Mouse (Mus musculus): ENCODE measurements around the gene Cyp39a1. TPM values are rescaled to one million over a fixed set of nuclear protein-coding genes. Genes with fewer than 3 reads are reported as not detected.

Gene Cyp39a1
- polyA plus RNA-seq (2015; fragmentation: Nextera tagmentation; extraction: Ambion mirVana): 14.5 and 14.7 TPM in 2 replicates

DNA sequence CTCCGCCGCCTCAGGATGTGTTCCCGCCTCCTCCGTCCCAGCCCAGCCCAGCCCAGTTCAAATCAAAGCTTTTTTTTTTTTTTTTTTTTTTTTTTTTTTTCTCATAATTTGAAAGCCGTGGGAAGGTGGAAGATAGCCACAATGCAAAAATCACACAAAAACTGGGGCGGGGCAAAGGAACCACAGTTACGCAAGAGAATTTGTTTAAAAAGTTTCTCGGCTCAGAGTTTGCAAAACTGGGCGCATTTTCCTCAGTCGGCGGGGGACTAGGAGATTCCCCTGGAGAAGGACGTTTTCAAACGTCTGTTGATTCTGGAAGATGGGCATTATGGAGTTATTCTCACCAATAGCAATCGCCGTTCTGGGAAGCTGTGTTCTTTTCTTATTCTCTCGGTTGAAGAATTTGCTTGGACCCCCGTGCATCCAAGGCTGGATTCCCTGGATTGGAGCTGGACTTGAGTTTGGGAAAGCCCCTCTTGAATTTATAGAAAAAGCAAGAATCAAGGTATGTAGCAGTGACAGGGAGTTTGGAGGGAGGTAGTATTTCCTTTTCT, at the start of gene Cyp39a1:
Gene Cyp39a1, plus strand, starts transcription at position 136 of the 554 bp plus-strand sequence.
- peaks cover 24% of the 10 kb centered on the region for H3K4me1 ChIP-seq (replicated peaks)
- H3K9me3 ChIP-seq: no peaks in the 10 kb centered on the region
- peak within 1 kb of the TSS; percentile 96 for H3K9ac ChIP-seq
- H3K27me3 ChIP-seq: no peaks in the 10 kb centered on the region
- H3K4me3 ChIP-seq: peak within 1 kb of the TSS; percentile 62
- 0 out of 2 replicates have a peak, but pooled peaks have one; percentile 0 for ATAC-seq (ENCODE audit: low FRiP score, low read depth)
- H3K36me3 ChIP-seq: peaks cover 4% of the 10 kb centered on the region
- H3K4me2 ChIP-seq: peak within 1 kb of the TSS; percentile 74
- peak within 1 kb of the TSS; percentile 76 for H3K27ac ChIP-seq (replicated peaks)
- WGBS: 0% methylated on average over 17 of the region's 17 CpGs

- Histone ChIP-seq H3K27ac (replicated peaks) (no peak overlapping the region), H3K36me3 (no peaks in the 10 kb centered on the region), H3K27me3 (no peaks in the 10 kb centered on the region), H3K9ac (no peak overlapping the region), H3K4me1 (replicated peaks) (no peaks in the 10 kb centered on the region), H3K4me3 (no peak overlapping the region), H3K9me3 (no peaks in the 10 kb centered on the region), H3K4me2 (no peak overlapping the region)
- no peak for ATAC-seq (ENCODE audit: low FRiP score, low read depth)
- WGBS: 95% methylated on average over 9 of the region's 9 CpGs
These were observed 48.1 kb upstream of the Cyp39a1 start for GRCm38 (mm10) chr17:43619156-43619555.

GRCm38 (mm10) chr17:43622076-43622475, 45.1 kb upstream of the Cyp39a1 start:
- no peak for ATAC-seq (ENCODE audit: low FRiP score, low read depth)
- no peak overlapping the region for H3K4me3 ChIP-seq
- no peaks in the 10 kb centered on the region for H3K4me1 ChIP-seq (replicated peaks)
- H3K4me2 ChIP-seq: no peak overlapping the region
- 93% methylated on average over 10 of the region's 10 CpGs for WGBS
- peaks cover 3% of the 10 kb centered on the region; the same call in 1 of the 2 replicates for H3K9me3 ChIP-seq
- no peaks in the 10 kb centered on the region for H3K36me3 ChIP-seq
- no peaks in the 10 kb centered on the region for H3K27me3 ChIP-seq
- no peak overlapping the region for H3K9ac ChIP-seq
- no peak overlapping the region for H3K27ac ChIP-seq (replicated peaks)

DNA sequence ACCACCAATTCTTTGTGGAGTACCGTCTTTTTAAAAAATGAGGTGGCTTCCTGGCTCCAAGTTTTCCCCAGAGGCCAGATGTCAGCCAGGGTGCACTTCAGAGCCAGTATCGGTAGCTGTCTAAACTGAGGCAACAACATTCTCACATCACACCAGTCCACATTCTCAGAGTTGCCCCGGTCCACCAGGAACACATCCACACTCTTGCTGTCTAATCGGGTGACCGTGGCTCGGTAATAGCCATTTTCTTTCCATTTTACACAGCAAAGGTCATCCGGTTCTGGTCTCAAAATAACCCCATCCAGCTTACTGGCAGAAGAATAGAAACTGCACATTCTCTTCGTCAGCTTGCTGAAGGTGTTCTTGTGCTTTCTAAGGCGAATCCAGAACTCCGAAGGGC, 39.0 kb upstream of the Cyp39a1 start:
- Histone ChIP-seq H3K4me1 (replicated peaks) (peaks cover 16% of the 10 kb centered on the region), H3K4me2 (no peak overlapping the region), H3K9me3 (peaks cover 5% of the 10 kb centered on the region; the same call in 1 of the 2 replicates), H3K27me3 (peaks cover 29% of the 10 kb centered on the region), H3K36me3 (no peaks in the 10 kb centered on the region), H3K9ac (no peak overlapping the region), H3K4me3 (no peak overlapping the region), H3K27ac (replicated peaks) (no peak overlapping the region)
- ATAC-seq (ENCODE audit: low FRiP score, low read depth): no peak
- 93% methylated on average over 10 of the region's 10 CpGs for WGBS

- Histone ChIP-seq H3K9ac (peak overlapping the region; percentile 48), H3K9me3 (peaks cover 5% of the 10 kb centered on the region; the same call in 1 of the 2 replicates), H3K4me2 (peak overlapping the region; percentile 95), H3K27me3 (peaks cover 29% of the 10 kb centered on the region), H3K4me3 (peak overlapping the region; percentile 48), H3K4me1 (replicated peaks) (peaks cover 16% of the 10 kb centered on the region), H3K27ac (replicated peaks) (no peak overlapping the region), H3K36me3 (no peaks in the 10 kb centered on the region)
- ATAC-seq (ENCODE audit: low FRiP score, low read depth): peak; percentile 33; the same call in 1 of the 2 replicates
- 23% methylated on average over 24 of the region's 24 CpGs for WGBS
These were observed 38.2 kb upstream of the Cyp39a1 start for GRCm38 (mm10) chr17:43629026-43629495.

DNA sequence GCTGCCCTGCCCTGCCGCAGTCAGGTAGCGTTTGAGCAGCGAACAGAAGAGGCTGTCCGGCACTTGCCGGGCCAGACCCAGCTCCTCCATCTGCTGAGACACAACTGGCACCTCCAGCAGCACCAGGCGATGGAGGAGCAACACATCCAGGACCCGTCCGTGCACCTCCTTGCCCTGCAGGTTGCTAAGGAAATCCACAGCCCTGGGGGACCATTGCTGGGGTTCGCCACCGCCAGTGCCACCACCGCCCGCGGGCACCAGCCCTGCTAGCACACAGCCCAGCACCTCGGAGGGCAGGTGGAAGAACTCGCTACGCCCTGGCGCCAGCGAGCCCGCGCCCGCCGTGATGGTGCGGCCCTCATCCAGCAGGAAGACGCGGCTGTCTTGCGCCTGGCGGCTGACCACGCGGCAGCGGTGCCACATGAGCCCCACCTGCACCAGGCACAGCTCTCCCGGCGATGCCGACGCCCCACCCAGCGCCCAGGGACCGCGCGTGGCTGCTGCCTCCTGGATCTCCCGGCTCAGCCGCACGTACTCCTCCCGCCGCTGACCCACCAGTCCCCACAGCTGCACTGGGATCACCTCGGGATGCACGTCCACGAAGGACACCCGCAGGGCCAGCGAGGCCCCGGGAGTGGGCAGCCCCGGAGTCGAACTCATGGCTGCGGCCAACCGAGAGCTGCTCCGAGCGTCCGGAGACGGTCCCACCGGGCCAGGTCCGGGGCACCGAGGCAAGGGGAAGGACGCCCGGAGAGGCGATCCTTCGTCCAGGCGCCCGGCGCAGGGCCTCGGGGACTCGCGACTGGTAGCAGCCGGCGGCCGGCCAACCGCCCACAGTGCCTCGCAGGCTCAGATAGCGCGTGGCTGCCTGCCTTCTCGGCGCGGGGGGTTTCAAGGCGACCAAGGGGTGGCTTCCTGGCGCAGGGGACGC, 37.5 kb upstream of the Cyp39a1 start, which contains the start of gene Tdrd6:
Gene Tdrd6, minus strand, starts transcription at position 804 of the 931 bp plus-strand sequence.
- Histone ChIP-seq H3K4me3 (peak within 1 kb of the TSS; percentile 48), H3K4me1 (replicated peaks) (peaks cover 16% of the 10 kb centered on the region), H3K9me3 (peaks cover 5% of the 10 kb centered on the region; the same call in 1 of the 2 replicates), H3K36me3 (no peaks in the 10 kb centered on the region), H3K27ac (replicated peaks) (no peak within 1 kb of the TSS), H3K27me3 (peaks cover 29% of the 10 kb centered on the region), H3K9ac (peak within 1 kb of the TSS; percentile 48), H3K4me2 (peak within 1 kb of the TSS; percentile 95)
- 3% methylated on average over 81 of the region's 83 CpGs for WGBS
- ATAC-seq (ENCODE audit: low FRiP score, low read depth): peak; percentile 71

DNA sequence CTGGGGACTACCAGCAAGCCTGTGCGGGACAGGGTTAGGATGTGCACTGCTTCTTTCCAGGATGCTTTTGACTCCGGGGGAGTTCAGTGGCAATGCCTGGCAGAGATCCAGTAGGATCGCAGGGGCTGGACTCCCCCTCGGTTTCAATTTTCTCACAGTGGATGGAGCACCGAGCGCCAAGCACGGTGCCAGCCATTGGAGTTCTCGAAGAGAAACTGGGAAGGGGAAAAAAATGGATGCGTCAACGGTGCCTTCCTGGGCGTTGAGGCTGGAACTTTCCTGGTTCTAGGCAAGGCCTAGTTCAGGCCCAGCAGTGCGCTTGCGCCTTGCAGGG, 36.8 kb upstream of the Cyp39a1 start:
- Histone ChIP-seq H3K9me3 (peaks cover 5% of the 10 kb centered on the region; the same call in 1 of the 2 replicates), H3K4me1 (replicated peaks) (peaks cover 16% of the 10 kb centered on the region), H3K27me3 (peaks cover 29% of the 10 kb centered on the region), H3K4me2 (peak overlapping the region; percentile 95), H3K9ac (0 out of 2 replicates have a peak overlapping the region, but pooled peaks have one; percentile 48), H3K4me3 (peak overlapping the region; percentile 48), H3K27ac (replicated peaks) (no peak overlapping the region), H3K36me3 (no peaks in the 10 kb centered on the region)
- WGBS: 44% methylated on average over 13 of the region's 13 CpGs
- peak; percentile 2; the same call in 1 of the 2 replicates for ATAC-seq (ENCODE audit: low FRiP score, low read depth)

GRCm38 (mm10) chr17:43637146-43637545, 30.1 kb upstream of the Cyp39a1 start:
- no peak overlapping the region for H3K27ac ChIP-seq (replicated peaks)
- no peaks in the 10 kb centered on the region for H3K27me3 ChIP-seq
- WGBS: 95% methylated on average over 4 of the region's 4 CpGs
- no peak overlapping the region for H3K4me2 ChIP-seq
- H3K4me1 ChIP-seq (replicated peaks): no peaks in the 10 kb centered on the region
- H3K4me3 ChIP-seq: no peak overlapping the region
- H3K36me3 ChIP-seq: peaks cover 8% of the 10 kb centered on the region
- H3K9ac ChIP-seq: no peak overlapping the region
- no peaks in the 10 kb centered on the region for H3K9me3 ChIP-seq
- ATAC-seq (ENCODE audit: low FRiP score, low read depth): no peak

DNA sequence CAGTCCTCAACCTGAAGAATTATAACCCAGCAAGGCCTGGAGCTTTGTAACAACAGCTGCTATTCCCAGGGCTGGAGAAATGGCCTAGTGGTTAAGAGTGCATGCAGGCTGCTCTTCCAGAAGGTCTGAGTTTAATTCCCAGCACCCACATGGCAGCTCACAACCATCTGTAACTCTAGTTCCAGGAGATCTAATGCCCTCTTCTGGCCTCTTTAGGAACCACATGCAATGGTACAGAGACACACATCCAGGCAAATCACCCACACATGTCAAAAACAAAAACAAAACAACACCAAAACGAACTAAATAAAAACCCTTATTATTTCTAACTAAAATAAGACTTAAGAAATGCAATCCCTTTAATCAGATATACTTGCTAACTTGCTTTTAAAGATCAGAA, 26.4 kb upstream of the Cyp39a1 start:
- peaks cover 29% of the 10 kb centered on the region for H3K36me3 ChIP-seq
- WGBS: 85% methylated on average over 1 of the region's 1 CpGs

DNA sequence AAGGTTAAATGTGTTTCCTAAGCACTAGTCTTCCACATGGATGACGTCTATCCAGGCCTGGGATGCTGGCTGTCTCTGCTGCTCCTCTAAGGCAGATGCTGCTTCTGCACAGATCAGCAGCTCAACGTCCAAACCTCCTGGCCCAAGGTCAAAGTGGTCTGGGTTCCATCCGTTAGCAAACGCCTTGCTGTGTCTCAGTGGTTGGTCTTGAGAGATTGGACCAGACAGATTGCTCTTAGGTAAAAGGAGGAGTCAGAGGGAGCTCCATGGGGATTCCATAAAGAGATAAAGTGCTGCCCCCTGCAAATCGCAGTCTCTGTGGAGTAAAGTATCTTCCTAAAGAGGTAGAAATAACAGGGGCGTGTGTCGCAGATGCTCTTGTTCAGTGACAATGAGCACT, 24.0 kb upstream of the Cyp39a1 start:
- H3K9ac ChIP-seq: no peak overlapping the region
- H3K36me3 ChIP-seq: peaks cover 38% of the 10 kb centered on the region

More for the DNA sequence above, 26.4 kb upstream of the Cyp39a1 start:
- H3K27ac ChIP-seq (replicated peaks): no peak overlapping the region
- no peak overlapping the region for H3K4me3 ChIP-seq
- no peak overlapping the region for H3K9ac ChIP-seq
- no peak for ATAC-seq (ENCODE audit: low FRiP score, low read depth)
- no peaks in the 10 kb centered on the region for H3K9me3 ChIP-seq
- no peak overlapping the region for H3K4me2 ChIP-seq
- H3K27me3 ChIP-seq: no peaks in the 10 kb centered on the region
- H3K4me1 ChIP-seq (replicated peaks): no peaks in the 10 kb centered on the region

GRCm38 (mm10) chr17:43644375-43644774, 22.9 kb upstream of the Cyp39a1 start:
- Histone ChIP-seq H3K27ac (replicated peaks) (no peak overlapping the region), H3K27me3 (no peaks in the 10 kb centered on the region), H3K36me3 (peaks cover 49% of the 10 kb centered on the region), H3K4me3 (no peak overlapping the region), H3K9ac (no peak overlapping the region), H3K4me2 (no peak overlapping the region), H3K4me1 (replicated peaks) (no peaks in the 10 kb centered on the region), H3K9me3 (no peaks in the 10 kb centered on the region)
- 88% methylated on average over 7 of the region's 7 CpGs for WGBS
- ATAC-seq (ENCODE audit: low FRiP score, low read depth): no peak

More for the DNA sequence above, 24.0 kb upstream of the Cyp39a1 start:
- Histone ChIP-seq H3K4me3 (no peak overlapping the region), H3K4me2 (no peak overlapping the region), H3K4me1 (replicated peaks) (no peaks in the 10 kb centered on the region), H3K27ac (replicated peaks) (no peak overlapping the region), H3K27me3 (no peaks in the 10 kb centered on the region), H3K9me3 (no peaks in the 10 kb centered on the region)
- ATAC-seq (ENCODE audit: low FRiP score, low read depth): no peak
- WGBS: 76% methylated on average over 7 of the region's 7 CpGs

GRCm38 (mm10) chr17:43645136-43645535, 22.1 kb upstream of the Cyp39a1 start:
- Histone ChIP-seq H3K27ac (replicated peaks) (no peak overlapping the region), H3K9me3 (no peaks in the 10 kb centered on the region), H3K36me3 (peaks cover 52% of the 10 kb centered on the region), H3K9ac (no peak overlapping the region), H3K27me3 (no peaks in the 10 kb centered on the region), H3K4me1 (replicated peaks) (no peaks in the 10 kb centered on the region), H3K4me3 (no peak overlapping the region), H3K4me2 (no peak overlapping the region)
- no peak for ATAC-seq (ENCODE audit: low FRiP score, low read depth)
- WGBS: 96% methylated on average over 3 of the region's 3 CpGs
